Mouse (Mus musculus): ENCODE data around the gene Gm20388.

GRCm38 (mm10) chr8:121865356-121865755 is 1954.7 kb downstream of the Gm20388 start:
- TF ChIP-seq CTCF (IDR thresholded peaks at IDR 0.05; ENCODE audit: low read depth) (no peak), EP300 (optimal IDR thresholded peaks at IDR 0.05) (no peak)
